Mouse (Mus musculus): Measurements from ENCODE around the gene Fcmr. TPM values are rescaled to one million over a fixed set of nuclear protein-coding genes. Genes with fewer than 3 reads are reported as not detected.

Gene Fcmr
- polyA plus RNA-seq, 1 experiment, result not detected

GRCm38 (mm10) chr1:130850405-130850804 is 15.1 kb upstream of the Fcmr start:
- Histone ChIP-seq H3K4me3 (ENCODE audit: insufficient read depth, poor library complexity, severe bottlenecking) (no peak overlapping the region), H3K79me2 (ENCODE audit: control insufficient read depth, insufficient read depth) (no peaks in the 10 kb centered on the region)
- TF ChIP-seq MAX (IDR thresholded peaks at IDR 0.05), result no peak
- no peak for TF ChIP-seq MYOD1 (IDR thresholded peaks at IDR 0.05; ENCODE audit: control insufficient read depth, insufficient read length, low read depth)
- TF ChIP-seq USF1 (IDR thresholded peaks at IDR 0.05; ENCODE audit: low read depth), result no peak
- TF ChIP-seq CTCF (IDR thresholded peaks at IDR 0.05; ENCODE audit: control insufficient read depth, insufficient read depth, insufficient read length), result no peak
- TF ChIP-seq FOSL1 (IDR thresholded peaks at IDR 0.05; ENCODE audit: insufficient read depth, low read length, poor library complexity, severe bottlenecking), result no peak
- no peak for TF ChIP-seq MYOG (IDR thresholded peaks at IDR 0.05; ENCODE audit: control insufficient read depth, extremely low read depth, insufficient read length)
- TF ChIP-seq CEBPB (IDR thresholded peaks at IDR 0.05; ENCODE audit: low read depth), result no peak

GRCm38 (mm10) chr1:130854819-130855218 is 10.7 kb upstream of the Fcmr start:
- TF ChIP-seq CTCF (IDR thresholded peaks at IDR 0.05; ENCODE audit: control insufficient read depth, insufficient read depth, insufficient read length) (no peak), MAX (IDR thresholded peaks at IDR 0.05) (no peak), FOSL1 (IDR thresholded peaks at IDR 0.05; ENCODE audit: insufficient read depth, low read length, poor library complexity, severe bottlenecking) (no peak), MYOG (IDR thresholded peaks at IDR 0.05; ENCODE audit: control insufficient read depth, extremely low read depth, insufficient read length) (no peak), MYOD1 (IDR thresholded peaks at IDR 0.05; ENCODE audit: control insufficient read depth, insufficient read length, low read depth) (no peak), USF1 (IDR thresholded peaks at IDR 0.05; ENCODE audit: low read depth) (no peak), CEBPB (IDR thresholded peaks at IDR 0.05; ENCODE audit: low read depth) (no peak)
- Histone ChIP-seq H3ac (ENCODE audit: control insufficient read depth, insufficient read length, low read depth) (no peak overlapping the region), H3K4me3 (ENCODE audit: insufficient read depth, poor library complexity, severe bottlenecking) (no peak overlapping the region), H3K79me3 (ENCODE audit: low read depth) (no peaks in the 10 kb centered on the region), H3K36me3 (ENCODE audit: control insufficient read depth, insufficient read depth) (no peaks in the 10 kb centered on the region), H3K27me3 (ENCODE audit: control insufficient read depth, insufficient read depth, insufficient read length) (peaks cover 32% of the 10 kb centered on the region), H3K79me2 (ENCODE audit: control insufficient read depth, insufficient read depth) (no peaks in the 10 kb centered on the region)

More at GRCm38 (mm10) chr1:130850405-130850804, 15.1 kb upstream of the Fcmr start:
- H3K36me3 ChIP-seq (ENCODE audit: control insufficient read depth, insufficient read depth), result no peaks in the 10 kb centered on the region
- H3K79me3 ChIP-seq (ENCODE audit: low read depth), result no peaks in the 10 kb centered on the region
- peaks cover 52% of the 10 kb centered on the region for H3K27me3 ChIP-seq (ENCODE audit: control insufficient read depth, insufficient read depth, insufficient read length)
- H3ac ChIP-seq (ENCODE audit: control insufficient read depth, insufficient read length, low read depth), result no peak overlapping the region

GRCm38 (mm10) chr1:130855723-130856122 is 9.7 kb upstream of the Fcmr start:
- Histone ChIP-seq H3K79me3 (ENCODE audit: low read depth) (no peaks in the 10 kb centered on the region), H3K36me3 (ENCODE audit: control insufficient read depth, insufficient read depth) (no peaks in the 10 kb centered on the region), H3K79me2 (ENCODE audit: control insufficient read depth, insufficient read depth) (no peaks in the 10 kb centered on the region), H3K27me3 (ENCODE audit: control insufficient read depth, insufficient read depth, insufficient read length) (peaks cover 23% of the 10 kb centered on the region), H3K4me3 (ENCODE audit: insufficient read depth, poor library complexity, severe bottlenecking) (no peak overlapping the region), H3ac (ENCODE audit: control insufficient read depth, insufficient read length, low read depth) (no peak overlapping the region)
- TF ChIP-seq MYOG (IDR thresholded peaks at IDR 0.05; ENCODE audit: control insufficient read depth, extremely low read depth, insufficient read length) (no peak), USF1 (IDR thresholded peaks at IDR 0.05; ENCODE audit: low read depth) (no peak), FOSL1 (IDR thresholded peaks at IDR 0.05; ENCODE audit: insufficient read depth, low read length, poor library complexity, severe bottlenecking) (no peak), CTCF (IDR thresholded peaks at IDR 0.05; ENCODE audit: control insufficient read depth, insufficient read depth, insufficient read length) (no peak), MYOD1 (IDR thresholded peaks at IDR 0.05; ENCODE audit: control insufficient read depth, insufficient read length, low read depth) (no peak), CEBPB (IDR thresholded peaks at IDR 0.05; ENCODE audit: low read depth) (no peak), MAX (IDR thresholded peaks at IDR 0.05) (no peak)

- Histone ChIP-seq H3K79me3 (ENCODE audit: low read depth) (no peaks in the 10 kb centered on the region), H3K27me3 (ENCODE audit: control insufficient read depth, insufficient read depth, insufficient read length) (peaks cover 20% of the 10 kb centered on the region), H3K79me2 (ENCODE audit: control insufficient read depth, insufficient read depth) (no peaks in the 10 kb centered on the region), H3K4me3 (ENCODE audit: insufficient read depth, poor library complexity, severe bottlenecking) (no peak overlapping the region), H3ac (ENCODE audit: control insufficient read depth, insufficient read length, low read depth) (no peak overlapping the region), H3K36me3 (ENCODE audit: control insufficient read depth, insufficient read depth) (no peaks in the 10 kb centered on the region)
- TF ChIP-seq MYOG (IDR thresholded peaks at IDR 0.05; ENCODE audit: control insufficient read depth, extremely low read depth, insufficient read length) (no peak), CEBPB (IDR thresholded peaks at IDR 0.05; ENCODE audit: low read depth) (no peak), MYOD1 (IDR thresholded peaks at IDR 0.05; ENCODE audit: control insufficient read depth, insufficient read length, low read depth) (no peak), USF1 (IDR thresholded peaks at IDR 0.05; ENCODE audit: low read depth) (no peak), MAX (IDR thresholded peaks at IDR 0.05) (no peak)
These were observed 8.0 kb upstream of the Fcmr start for GRCm38 (mm10) chr1:130857456-130857855.

- no peaks in the 10 kb centered on the region for H3K36me3 ChIP-seq (ENCODE audit: control insufficient read depth, insufficient read depth)
- peaks cover 13% of the 10 kb centered on the region for H3K27me3 ChIP-seq (ENCODE audit: control insufficient read depth, insufficient read depth, insufficient read length)
- no peaks in the 10 kb centered on the region for H3K79me3 ChIP-seq (ENCODE audit: low read depth)
- H3K79me2 ChIP-seq (ENCODE audit: control insufficient read depth, insufficient read depth), result no peaks in the 10 kb centered on the region
- H3K4me3 ChIP-seq (ENCODE audit: insufficient read depth, poor library complexity, severe bottlenecking), result no peak overlapping the region
- TF ChIP-seq CTCF (IDR thresholded peaks at IDR 0.05; ENCODE audit: control insufficient read depth, insufficient read depth, insufficient read length), result no peak
- TF ChIP-seq FOSL1 (IDR thresholded peaks at IDR 0.05; ENCODE audit: insufficient read depth, low read length, poor library complexity, severe bottlenecking), result no peak
- no peak for TF ChIP-seq USF1 (IDR thresholded peaks at IDR 0.05; ENCODE audit: low read depth)
- TF ChIP-seq MYOG (IDR thresholded peaks at IDR 0.05; ENCODE audit: control insufficient read depth, extremely low read depth, insufficient read length), result no peak
- TF ChIP-seq CEBPB (IDR thresholded peaks at IDR 0.05; ENCODE audit: low read depth), result no peak
- TF ChIP-seq MYOD1 (IDR thresholded peaks at IDR 0.05; ENCODE audit: control insufficient read depth, insufficient read length, low read depth), result no peak
- H3ac ChIP-seq (ENCODE audit: control insufficient read depth, insufficient read length, low read depth), result no peak overlapping the region
These were observed 1.2 kb upstream of the Fcmr start for GRCm38 (mm10) chr1:130864238-130864637.

GRCm38 (mm10) chr1:130864741-130865140 is 728 bp upstream of the Fcmr start:
- TF ChIP-seq MYOD1 (IDR thresholded peaks at IDR 0.05; ENCODE audit: control insufficient read depth, insufficient read length, low read depth) (no peak), MYOG (IDR thresholded peaks at IDR 0.05; ENCODE audit: control insufficient read depth, extremely low read depth, insufficient read length) (no peak), CTCF (IDR thresholded peaks at IDR 0.05; ENCODE audit: control insufficient read depth, insufficient read depth, insufficient read length) (no peak)
- Histone ChIP-seq H3K36me3 (ENCODE audit: control insufficient read depth, insufficient read depth) (no peaks in the 10 kb centered on the region), H3K79me3 (ENCODE audit: low read depth) (no peaks in the 10 kb centered on the region), H3ac (ENCODE audit: control insufficient read depth, insufficient read length, low read depth) (no peak overlapping the region), H3K4me3 (ENCODE audit: insufficient read depth, poor library complexity, severe bottlenecking) (no peak overlapping the region), H3K27me3 (ENCODE audit: control insufficient read depth, insufficient read depth, insufficient read length) (peaks cover 13% of the 10 kb centered on the region), H3K79me2 (ENCODE audit: control insufficient read depth, insufficient read depth) (no peaks in the 10 kb centered on the region)

All from C2C12 (cell line).